Mouse (Mus musculus) liver, adult 2 months (tissue): ENCODE measurements around the gene Alkbh5.

ENCODE experiments used
- CTCF ChIP-seq: fragments of 200-500 bp; IDR thresholded peaks from 2 replicates; pipeline ENCODE4 v1.5.1; 2011; ENCODE audit warnings: low read depth, low read length, control low read depth
- POLR2A ChIP-seq: fragments of 200-500 bp; IDR thresholded peaks from 2 replicates; pipeline ENCODE4 v1.6.1; 2011; ENCODE audit warnings: low read length, control low read depth; ENCODE audit not compliant: insufficient read depth; ENCODE audit errors: extremely low read depth

DNA sequence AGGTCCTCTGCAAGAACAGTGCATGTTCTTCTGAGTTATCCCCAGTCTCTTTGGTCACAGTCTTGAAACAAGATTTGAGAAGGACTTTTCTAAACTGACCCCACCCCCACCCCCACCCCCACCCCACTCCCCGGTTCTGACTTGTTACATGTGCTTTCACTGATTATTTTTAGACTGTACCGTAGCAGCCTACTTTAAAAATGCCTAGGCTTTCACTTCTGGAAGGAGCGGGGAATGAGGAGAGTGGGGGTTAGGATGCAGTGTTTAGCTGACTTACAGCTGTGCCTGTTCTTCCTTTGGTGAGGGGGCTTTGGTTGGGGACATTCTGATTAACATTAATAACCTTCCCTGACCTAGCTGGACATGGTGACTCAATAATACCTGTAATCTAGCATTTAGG lies 11.9 kb downstream of the Alkbh5 start:
- TF ChIP-seq CTCF (no peak), POLR2A (no peak)
